Mouse (Mus musculus): ENCODE measurements around the gene Bdkrb2.

GRCm38 (mm10) chr12:105634374-105635067 lies 71.5 kb downstream of the Bdkrb2 start:
- no peak for TF ChIP-seq CTCF (IDR thresholded peaks at IDR 0.05; ENCODE audit: extremely low read depth, insufficient read length, insufficient replicate concordance, low read depth, low read length)
- no peak for TF ChIP-seq POLR2A (IDR thresholded peaks at IDR 0.05; ENCODE audit: low read depth, low read length)

All from small intestine, adult 2 months (tissue).